Mouse (Mus musculus): ENCODE results near the gene Hist1h4f.
"Not testable (repeated sequence)": the region's sequence is repeated elsewhere in the genome, so short reads cannot be mapped to it uniquely, and the experiment has no call there.

The Hist1h4f gene

DNA sequence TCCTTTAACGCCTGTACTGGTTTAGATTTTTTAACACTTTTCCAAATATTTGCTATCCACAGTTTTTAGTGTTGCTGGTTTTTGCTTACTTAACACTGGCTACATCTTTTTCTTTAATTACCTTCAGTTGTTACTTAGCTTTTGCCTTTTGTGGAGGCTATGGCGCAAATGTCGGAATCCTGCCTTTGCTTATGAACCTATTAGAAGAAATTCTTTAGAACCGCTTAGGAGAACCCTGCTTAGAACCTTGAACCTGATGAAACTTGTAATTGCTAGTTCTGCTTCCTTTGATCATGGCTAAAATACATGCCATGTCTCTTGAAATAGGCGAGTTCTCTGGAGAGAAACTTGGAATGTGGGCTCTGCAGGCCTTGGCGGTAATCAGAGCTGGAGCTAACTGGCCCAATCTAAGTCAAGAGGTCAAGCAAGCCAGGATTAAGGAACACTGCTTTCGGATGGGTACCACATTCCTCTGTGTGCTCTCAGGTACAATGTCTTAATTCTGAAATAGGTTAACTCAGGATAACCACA, 25.0 kb upstream of the Hist1h4f start:
- no peak for DNase-seq (ENCODE audit: low read depth, low spot score)

DNA sequence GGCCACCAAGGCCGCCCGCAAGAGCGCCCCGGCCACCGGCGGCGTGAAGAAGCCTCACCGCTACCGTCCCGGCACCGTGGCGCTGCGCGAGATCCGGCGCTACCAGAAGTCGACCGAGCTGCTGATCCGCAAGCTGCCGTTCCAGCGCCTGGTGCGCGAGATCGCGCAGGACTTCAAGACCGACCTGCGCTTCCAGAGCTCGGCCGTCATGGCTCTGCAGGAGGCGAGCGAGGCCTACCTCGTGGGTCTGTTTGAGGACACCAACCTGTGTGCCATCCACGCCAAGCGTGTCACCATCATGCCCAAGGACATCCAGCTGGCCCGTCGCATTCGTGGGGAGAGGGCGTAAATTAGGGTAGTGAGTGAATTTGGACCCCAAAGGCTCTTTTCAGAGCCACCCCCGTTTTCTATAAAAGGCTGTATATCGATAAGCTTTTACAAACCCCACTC, 24.4 kb upstream of the Hist1h4f start:
- peak; percentile 25 for DNase-seq (ENCODE audit: low read depth, low spot score)

DNA sequence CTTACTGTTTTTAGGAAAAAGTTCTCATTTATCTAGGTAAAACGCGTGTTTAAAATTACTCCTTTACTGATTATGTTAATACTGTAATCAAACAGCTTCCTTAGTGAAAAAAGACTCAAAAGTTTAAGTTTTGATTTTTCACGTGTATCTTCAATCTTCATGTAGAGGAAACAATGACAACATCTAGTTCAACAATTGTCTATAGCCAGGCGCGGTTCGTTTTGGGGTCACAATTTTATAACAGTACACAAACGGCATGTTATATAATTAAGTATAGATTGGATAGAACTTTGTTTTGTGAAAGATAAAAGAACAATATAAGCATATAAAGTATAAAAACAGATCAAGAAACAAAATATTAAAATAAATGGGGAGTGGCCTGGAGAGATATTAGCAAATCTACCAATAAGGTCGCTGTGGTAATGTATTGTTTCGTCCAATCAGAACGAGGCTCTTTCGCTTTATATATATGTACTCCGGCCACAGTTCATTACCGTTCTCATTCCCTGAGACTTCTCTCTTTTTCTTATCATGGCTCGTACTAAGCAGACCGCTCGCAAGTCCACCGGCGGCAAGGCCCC, 23.9 kb upstream of the Hist1h4f start, which contains the start of gene Hist1h3d:
TSS of gene Hist1h3d (plus strand) at position 493 of the 581 bp plus-strand sequence.
- DNase-seq (ENCODE audit: low read depth, low spot score) = peak; percentile 77

DNA sequence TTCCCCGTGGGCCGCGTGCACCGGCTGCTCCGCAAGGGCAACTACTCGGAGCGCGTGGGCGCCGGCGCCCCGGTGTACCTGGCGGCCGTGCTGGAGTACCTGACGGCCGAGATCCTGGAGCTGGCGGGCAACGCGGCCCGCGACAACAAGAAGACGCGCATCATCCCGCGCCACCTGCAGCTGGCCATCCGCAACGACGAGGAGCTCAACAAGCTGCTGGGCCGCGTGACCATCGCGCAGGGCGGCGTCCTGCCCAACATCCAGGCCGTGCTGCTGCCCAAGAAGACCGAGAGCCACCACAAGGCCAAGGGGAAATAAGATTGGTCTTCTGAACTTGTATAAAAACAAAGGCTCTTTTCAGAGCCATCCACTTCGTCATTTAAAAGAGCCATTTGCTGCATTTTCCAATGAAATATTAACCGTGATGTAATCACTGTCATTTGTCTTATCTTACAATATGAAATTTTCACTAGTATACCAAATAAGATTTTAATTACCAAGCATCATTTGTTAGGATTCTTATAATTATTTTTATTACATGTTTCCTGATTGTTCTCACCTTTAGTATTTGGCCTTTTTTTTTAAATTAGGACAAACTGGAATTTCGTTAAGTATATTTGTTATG, 23.2 kb upstream of the Hist1h4f start:
- peak; percentile 53 for DNase-seq (ENCODE audit: low read depth, low spot score)

DNA sequence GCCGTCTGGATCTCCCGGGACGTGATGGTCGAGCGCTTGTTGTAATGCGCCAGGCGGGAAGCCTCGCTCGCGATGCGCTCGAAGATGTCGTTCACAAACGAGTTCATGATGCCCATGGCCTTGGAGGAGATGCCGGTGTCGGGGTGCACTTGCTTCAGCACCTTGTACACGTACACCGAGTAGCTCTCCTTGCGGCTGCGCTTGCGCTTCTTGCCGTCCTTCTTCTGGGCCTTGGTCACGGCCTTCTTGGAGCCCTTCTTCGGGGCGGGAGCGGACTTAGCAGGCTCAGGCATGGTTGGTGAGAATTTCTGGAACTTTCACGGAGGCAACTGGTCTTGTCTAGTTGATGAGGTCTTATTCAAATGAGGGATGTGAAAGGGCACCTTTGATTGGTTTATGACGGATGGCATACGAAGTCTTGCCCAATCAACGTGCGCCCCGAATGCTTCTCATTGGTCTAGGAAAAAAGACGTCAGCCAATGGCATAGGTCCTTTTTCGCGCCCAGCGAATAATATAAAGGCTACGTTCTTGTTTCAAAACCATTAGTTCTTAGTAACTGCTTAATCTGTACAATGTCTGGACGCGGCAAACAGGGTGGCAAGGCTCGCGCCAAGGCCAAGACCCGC, 22.6 kb upstream of the Hist1h4f start, which contains the start of the genes Hist1h2bf and Hist1h2ad:
TSS of gene Hist1h2bf (minus strand) at position 299 of the 627 bp plus-strand sequence.
TSS of gene Hist1h2ad (plus strand) at position 484 of the 627 bp plus-strand sequence.
- peak; percentile 96 for DNase-seq (ENCODE audit: low read depth, low spot score)

DNA sequence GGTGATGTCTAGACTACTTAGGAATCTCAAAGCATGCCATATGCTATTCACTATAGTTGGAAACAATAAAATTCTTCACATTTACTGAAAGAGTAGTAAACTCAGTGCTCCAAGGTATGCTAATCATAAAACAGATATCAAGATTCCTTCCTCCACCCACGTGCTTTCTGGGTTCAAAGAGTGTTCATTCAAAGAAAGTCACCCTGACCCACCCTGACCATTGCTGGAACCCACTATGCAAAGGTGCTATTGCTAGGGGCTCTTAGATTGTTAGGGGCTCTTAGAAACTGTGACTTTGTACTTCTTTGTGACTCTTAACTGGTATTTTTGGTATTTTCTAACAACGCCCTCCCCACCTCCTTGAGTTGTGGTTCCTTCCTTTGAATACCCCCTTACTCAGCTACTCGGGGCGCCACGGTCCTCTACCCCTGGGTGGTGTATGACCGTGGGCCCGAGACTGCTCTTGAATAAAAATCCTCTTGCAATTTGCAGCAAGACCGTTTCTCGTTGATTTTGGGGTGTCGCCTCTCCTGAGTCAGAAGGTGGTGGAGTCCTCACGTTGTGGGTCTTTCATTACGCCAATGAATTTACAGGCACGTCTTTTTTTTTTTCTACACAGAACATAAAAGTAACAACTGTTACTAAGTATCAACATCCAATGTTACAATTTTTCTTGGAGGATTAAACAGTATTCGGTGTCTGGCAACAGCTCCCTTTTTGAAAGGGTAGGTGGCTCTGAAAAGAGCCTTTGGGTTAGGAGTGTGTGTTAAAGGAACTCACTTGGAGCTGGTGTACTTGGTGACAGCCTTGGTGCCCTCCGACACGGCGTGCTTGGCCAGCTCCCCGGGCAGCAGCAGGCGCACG, 21.8 kb upstream of the Hist1h4f start:
- peak; percentile 28 for DNase-seq (ENCODE audit: low read depth, low spot score)

DNA sequence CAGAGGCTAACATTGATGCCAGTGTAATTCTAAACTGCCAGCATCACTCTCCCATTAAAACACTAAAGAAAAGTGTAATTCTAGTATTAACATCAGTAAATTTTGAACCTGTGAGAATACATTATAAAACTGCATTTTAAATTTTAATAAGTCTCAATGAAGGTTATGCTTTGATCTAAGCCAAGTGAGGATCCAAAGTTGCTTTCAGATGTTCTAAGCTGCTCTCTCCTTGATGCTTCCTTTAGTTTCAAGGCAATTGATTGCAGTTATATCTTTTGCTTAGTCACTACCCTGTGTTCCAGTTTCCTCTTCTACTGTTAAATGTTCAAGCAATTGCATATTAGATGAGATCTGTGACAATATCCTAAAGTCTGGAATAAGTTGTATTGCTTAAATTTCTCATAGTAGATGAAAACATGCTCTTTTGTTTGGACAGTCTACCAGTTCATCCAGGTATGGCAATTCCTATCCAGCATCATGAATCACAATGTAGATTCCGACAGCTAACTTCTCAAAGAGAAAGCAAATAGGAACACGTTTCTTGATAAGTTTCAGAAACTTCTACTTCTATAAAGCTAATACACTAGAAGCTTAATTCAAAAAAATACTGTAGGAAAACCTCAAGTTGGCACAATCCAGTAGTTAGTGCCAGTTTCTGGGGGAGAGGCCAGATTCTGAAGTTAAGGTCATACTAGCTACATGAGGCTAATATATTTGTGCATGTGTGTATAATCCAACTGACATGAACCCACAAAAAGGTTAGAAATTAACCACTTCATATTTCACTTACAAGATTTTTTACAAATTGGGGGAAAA, 21.0 kb upstream of the Hist1h4f start:
- no peak for DNase-seq (ENCODE audit: low read depth, low spot score)

DNA sequence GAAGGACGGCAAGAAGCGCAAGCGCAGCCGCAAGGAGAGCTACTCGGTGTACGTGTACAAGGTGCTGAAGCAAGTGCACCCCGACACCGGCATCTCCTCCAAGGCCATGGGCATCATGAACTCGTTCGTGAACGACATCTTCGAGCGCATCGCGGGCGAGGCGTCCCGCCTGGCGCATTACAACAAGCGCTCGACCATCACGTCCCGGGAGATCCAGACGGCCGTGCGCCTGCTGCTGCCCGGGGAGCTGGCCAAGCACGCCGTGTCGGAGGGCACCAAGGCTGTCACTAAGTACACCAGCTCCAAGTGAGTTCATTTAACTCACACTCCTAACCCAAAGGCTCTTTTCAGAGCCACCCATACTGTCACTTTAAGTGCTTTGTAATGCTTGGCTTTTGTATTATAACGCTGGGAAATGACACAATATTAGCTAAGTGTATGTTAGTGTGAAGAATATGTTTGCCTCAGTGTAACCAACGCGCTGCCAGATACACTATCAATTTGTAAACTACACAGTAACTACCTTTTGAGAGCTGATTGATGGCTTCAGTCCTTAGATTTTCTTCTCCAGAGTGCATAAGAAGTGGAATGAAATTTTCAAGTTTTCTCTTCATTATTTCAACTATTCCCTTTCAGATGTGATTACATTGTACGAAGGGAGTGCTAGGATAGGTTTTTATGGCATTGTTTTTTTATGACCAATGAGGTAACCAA, 20.2 kb upstream of the Hist1h4f start:
- DNase-seq (ENCODE audit: low read depth, low spot score) = peak; percentile 40

DNA sequence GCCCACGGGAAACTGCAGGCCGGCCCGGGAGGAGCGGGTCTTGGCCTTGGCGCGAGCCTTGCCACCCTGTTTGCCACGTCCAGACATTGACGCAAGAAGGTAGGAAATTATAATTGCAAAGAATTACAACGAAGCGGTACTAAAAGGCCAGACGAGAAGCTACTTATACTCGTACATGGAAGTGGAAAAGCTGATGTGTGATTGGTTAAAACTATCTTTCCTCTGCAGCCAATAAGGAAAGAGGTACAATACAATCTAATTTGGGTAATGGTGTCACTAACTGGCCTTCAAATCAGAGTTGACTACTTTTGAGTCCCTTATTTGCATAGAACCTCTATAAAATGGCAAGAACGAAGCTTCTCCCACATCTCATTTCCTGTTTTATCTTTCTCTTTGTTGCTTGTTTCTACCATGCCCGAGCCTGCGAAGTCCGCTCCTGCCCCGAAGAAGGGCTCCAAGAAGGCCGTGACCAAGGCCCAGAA, 19.6 kb upstream of the Hist1h4f start, which contains the start of the genes Hist1h2ae and Hist1h2bg:
TSS of gene Hist1h2ae (minus strand) at position 199 of the 482 bp plus-strand sequence.
TSS of gene Hist1h2bg (plus strand) at position 375 of the 482 bp plus-strand sequence.
- peak; percentile 93 for DNase-seq (ENCODE audit: low read depth, low spot score)

DNA sequence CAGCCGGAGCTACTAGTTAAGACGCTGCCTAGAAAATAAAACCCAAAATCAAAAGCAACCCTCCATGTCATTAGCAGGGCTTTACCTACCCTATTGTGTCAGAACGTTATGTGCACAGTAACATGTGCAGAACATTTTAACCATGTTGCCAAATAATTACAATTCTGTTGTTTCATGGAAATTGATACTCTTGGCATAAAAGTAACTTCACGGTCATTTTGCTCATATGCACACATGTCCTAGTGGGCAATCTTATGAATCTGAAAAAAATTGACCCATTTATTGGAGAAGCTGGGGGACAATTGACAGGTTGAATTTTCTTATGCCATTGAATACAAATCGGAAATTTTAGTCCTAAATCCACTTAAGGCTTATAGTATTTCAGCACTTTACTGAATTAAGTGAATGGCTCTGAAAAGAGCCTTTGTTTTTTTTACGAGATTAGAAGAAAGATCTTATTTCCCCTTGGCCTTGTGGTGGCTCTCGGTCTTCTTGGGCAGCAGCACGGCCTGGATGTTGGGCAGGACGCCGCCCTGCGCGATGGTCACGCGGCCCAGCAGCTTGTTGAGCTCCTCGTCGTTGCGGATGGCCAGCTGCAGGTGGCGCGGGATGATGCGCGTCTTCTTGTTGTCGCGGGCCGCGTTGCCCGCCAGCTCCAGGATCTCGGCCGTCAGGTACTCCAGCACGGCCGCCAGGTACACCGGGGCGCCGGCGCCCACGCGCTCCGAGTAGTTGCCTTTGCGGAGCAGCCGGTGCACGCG, 19.0 kb upstream of the Hist1h4f start:
- DNase-seq (ENCODE audit: low read depth, low spot score) = peak; percentile 31

DNA sequence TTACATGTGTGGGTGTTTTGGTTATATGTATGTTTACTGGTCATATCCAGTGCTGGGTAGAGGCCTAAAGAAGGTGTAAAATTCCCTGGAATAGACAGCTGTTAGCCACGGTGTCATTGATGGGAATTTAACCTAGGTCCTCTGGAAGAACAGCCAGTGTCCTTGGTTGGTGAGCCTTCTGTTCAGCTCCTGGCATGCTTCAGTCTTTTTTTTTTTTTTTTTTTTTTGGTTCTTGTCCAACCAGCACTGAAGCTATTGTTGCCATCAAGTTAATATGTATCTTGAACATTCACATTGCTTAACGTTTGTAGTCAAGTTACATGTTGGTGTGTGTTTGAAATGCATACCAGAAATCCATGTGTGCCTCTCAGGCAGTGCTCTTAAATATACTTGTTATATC, 13.0 kb upstream of the Hist1h4f start:
- DNase-seq (ENCODE audit: low read depth, low spot score) = no peak

DNA sequence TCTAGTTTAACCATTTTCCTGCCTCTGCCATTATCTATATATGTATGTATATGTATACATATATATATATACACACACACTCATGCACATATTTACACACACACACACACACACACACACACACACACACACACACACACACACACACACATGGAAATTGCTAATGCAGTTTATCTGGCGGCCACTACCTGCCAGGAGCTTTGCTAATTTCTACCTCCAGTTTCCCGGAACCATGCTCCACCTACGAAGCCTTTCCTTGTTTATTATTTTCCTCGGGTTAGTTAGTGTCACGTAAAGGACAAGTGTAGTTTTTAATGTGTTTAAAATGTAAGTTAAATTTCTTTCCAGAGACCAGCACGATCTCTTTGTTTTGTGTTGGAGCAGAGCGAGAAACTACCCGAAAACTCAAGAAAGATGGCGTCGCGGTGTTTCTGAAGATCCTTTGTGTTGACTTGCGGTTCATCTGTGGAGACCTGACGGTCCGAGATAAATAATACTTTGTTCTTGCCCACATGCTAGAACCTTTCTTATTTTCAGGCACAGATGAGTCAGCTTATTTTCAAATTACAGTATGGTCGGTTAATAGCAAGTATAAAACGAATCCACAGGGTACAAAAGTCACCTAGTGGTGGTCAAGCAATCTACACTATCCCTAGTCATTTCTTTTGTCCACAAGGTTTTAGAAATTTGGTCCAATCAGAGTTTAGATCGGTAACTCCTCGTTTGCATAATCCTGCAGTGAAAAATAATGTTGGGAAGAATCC, 11.4 kb upstream of the Hist1h4f start:
- DNase-seq (ENCODE audit: low read depth, low spot score) = peak; percentile 67

DNA sequence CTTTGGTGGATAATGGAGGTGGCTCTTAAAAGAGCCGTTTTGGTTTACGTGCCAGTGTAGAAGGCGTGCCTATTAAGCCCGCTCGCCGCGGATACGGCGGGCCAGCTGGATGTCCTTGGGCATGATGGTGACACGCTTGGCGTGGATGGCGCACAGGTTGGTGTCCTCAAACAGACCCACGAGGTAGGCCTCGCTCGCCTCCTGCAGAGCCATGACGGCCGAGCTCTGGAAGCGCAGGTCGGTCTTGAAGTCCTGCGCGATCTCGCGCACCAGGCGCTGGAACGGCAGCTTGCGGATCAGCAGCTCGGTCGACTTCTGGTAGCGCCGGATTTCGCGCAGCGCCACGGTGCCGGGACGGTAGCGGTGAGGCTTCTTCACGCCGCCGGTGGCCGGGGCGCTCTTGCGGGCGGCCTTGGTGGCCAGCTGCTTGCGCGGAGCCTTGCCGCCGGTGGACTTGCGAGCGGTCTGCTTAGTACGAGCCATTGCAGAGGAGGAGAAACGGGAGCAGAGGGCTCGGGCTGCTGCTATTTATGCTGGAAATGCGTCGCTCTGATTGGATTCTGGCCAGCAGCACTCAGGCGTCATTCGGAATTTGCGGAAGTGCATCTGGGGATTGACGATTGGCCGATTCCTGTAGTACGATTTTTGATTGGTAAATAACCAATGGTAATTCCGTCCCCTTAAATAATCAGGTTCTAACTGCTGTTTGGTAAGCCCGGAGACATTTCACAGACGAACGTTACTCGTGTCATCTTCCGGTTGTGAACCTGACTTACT, 10.6 kb upstream of the Hist1h4f start, which contains the start of gene Hist1h3e:
TSS of gene Hist1h3e (minus strand) at position 487 of the 777 bp plus-strand sequence.
- peak; percentile 97 for DNase-seq (ENCODE audit: low read depth, low spot score)

DNA sequence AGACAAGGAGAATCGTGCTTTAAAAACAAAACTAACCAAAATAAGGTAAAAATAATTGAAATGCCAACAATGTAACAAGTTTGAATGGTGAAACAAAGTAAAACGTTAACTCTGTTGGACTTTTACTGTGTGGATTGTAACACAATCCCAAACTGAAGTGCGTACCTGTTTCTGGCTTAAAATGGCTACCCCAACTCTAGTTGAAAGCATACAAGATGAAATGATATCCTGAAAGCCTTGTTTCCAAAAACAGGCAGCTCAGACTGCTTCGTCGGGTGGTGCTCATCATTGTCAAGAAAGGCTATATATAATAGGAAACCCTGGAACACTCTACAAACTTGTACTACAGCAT, 10.1 kb upstream of the Hist1h4f start:
- DNase-seq (ENCODE audit: low read depth, low spot score) = not testable (repeated sequence)

DNA sequence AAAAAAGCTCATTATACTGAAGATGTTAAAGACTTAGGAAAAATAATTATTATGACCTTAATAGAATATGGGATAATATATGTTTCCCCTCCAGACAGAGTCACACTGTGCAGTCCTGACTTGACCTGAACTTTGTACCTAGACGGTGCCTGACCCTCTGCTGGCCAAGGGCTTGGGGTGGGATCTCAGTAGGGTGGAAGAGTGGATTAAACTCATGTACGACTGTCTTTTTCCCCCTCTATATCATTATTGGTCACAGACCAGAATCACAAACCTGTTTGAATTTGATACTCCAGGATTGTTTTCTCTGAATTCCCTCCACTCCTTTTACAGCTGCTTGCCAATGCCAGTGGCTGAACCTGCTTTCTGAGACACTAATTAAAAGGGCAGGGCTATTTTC, 9.3 kb upstream of the Hist1h4f start:
- DNase-seq (ENCODE audit: low read depth, low spot score) = not testable (repeated sequence)

DNA sequence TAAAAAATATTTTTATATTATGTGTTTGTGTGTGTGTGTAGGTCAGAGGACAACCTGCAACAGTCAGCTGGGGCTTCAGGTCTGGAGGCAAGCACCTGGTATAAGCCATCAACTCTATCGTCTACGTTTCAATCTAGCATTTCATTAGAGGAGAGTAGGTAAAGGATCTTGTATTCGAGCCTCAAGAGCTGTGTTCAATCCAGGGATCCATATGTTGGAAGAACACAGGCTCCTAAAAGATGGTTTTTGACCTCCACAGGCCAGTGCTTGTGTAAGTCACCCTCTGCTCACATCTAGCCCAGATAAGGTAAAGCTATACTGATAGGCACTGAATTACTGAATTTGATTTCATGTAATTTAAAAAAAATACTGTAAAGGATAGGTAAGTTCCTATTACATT, 5.5 kb upstream of the Hist1h4f start:
- DNase-seq (ENCODE audit: low read depth, low spot score) = no peak

DNA sequence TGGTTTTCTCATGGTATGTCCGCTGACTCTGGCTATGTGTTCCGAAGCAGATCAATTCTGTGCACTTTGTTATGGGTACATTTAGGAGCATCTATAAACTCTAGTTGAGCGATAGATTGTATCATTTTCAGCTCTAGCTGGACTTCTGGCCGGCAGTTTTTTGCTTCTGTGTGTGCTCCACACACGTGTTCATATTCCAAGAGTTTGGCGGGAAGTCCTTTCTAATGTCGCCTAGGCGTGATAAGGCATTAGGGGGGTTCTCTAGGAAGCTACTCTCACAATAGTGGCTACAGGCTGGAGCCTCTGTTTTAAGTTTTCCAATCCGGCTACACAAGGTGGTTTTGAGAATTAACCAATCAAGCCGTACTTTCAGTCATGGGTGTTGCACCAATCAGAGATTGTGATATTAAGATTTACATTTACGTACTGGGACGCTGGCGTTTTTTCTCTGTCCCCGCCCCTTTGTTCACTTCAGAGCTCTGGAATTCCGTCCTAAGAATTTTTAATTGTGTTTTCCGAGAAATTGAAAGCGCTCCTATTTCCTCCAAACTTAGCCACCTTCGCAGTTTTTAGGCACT, 4.5 kb upstream of the Hist1h4f start:
- peak; percentile 88 for DNase-seq (ENCODE audit: low read depth, low spot score)
